Mouse (Mus musculus) lung, postnatal 0 days (tissue): ENCODE measurements around the gene Uqcr11.

Experiments used
- CTCF ChIP-seq: IDR thresholded peaks from 2 replicates; pipeline ENCODE4 v1.5.1; 2016; ENCODE audit warnings: antibody characterized with exemption, mild to moderate bottlenecking
- EP300 ChIP-seq: IDR thresholded peaks from 2 replicates; pipeline ENCODE4 v1.6.1; 2016; ENCODE audit warnings: antibody characterized with exemption, mild to moderate bottlenecking, control low read depth

DNA sequence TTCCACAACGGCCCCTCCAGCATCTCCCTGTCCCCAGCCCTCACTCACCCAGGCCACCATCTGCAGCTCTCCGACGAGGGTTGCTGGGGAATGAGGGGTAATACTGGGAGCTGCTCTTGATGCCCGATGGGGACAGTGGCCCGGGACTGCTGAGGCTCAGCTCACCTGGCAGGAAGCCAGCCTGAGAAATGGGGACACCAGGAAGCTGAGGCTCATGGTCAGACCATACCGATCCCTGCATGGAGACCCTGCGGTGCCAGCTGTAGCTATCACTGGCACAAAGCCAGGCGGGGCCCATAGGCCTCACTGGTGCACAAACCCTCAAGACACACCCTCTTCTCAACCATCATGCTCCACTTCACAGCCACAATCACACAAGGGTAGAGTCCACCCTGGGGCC lies 12.8 kb upstream of the Uqcr11 start:
- TF ChIP-seq CTCF (no peak), EP300 (no peak)
